Mouse (Mus musculus) frontal cortex, adult (tissue): Measurements from ENCODE around the gene 5730596B20Rik.

Source experiments
- ATAC-seq: cut with Nextera tagmentation; 2 replicates; pipeline ENCODE4 v1.9.2; 2017; ENCODE audit warnings: mild to moderate bottlenecking, moderate library complexity, mixed read lengths; ENCODE audit not compliant: low TSS enrichment

The 5730596B20Rik gene

GRCm38 (mm10) chr6:52175864-52176263, 1.4 kb upstream of the 5730596B20Rik start:
- ATAC-seq, result no peak

- ATAC-seq, result no peak
Observed at GRCm38 (mm10) chr6:52176391-52176790, 907 bp upstream of the 5730596B20Rik start.

- no peak for ATAC-seq
Observed at GRCm38 (mm10) chr6:52177806-52178205, 508 bp downstream of the 5730596B20Rik start.

DNA sequence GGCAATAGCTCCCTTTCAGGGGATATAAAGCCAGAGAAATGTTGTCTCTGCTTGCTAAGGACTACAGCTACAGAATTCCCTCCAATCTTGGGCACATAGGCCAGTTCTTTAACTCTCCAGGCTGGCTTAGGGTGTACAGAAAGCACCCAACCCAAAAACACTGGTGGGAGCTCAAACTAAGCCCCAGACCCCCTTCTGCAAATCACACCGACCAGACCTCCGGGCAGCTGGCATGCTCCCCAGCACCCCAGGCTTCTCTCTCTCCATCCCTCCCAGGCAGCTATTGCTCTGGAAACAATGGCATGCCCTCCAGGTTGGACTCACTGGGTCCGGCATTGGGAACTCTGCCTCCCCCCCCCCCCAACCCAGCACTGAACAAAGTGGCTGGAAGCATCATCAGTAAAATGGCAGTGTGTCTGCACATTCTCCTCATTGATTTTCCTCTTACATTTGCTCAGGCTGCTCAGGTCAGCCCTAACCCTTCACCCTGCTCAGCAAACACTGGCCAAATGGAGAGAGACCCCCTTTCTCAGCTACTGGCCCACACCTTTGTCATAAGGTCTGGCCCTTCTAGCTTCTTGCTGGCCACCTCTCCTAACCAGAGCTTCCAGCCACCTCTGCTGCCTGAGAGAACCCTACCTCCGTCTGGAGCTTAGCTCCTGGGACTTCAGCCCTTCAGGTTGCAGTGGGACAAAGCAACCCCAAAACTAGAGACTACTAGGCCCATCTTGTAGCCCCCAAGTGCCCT, 1.8 kb downstream of the 5730596B20Rik start:
- no peak for ATAC-seq

GRCm38 (mm10) chr6:52179690-52180089, 2.4 kb downstream of the 5730596B20Rik start:
- no peak for ATAC-seq

- no peak for ATAC-seq
Observed at GRCm38 (mm10) chr6:52180213-52180710, 3.0 kb downstream of the 5730596B20Rik start.

DNA sequence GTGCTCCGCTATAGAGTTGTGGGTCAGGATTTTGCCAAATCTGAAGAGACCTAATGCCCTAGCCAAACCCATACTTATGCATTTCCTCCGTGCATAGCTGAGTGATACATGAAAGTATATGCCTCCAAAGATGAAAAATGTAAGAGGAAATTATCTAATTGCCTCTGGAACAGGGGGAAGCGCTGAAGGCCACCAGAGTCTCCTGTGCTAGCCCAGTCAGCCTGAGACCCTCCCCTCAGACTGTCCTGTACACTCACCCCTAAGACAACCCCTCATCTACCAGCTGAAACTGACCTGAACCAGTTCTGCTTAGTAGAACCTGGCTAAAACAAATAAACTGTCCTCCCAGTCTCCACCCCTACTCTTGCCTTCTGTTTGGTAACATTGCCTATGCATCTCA, 3.4 kb downstream of the 5730596B20Rik start:
- no peak for ATAC-seq

GRCm38 (mm10) chr6:52182030-52182429, 4.7 kb downstream of the 5730596B20Rik start:
- ATAC-seq, result no peak

DNA sequence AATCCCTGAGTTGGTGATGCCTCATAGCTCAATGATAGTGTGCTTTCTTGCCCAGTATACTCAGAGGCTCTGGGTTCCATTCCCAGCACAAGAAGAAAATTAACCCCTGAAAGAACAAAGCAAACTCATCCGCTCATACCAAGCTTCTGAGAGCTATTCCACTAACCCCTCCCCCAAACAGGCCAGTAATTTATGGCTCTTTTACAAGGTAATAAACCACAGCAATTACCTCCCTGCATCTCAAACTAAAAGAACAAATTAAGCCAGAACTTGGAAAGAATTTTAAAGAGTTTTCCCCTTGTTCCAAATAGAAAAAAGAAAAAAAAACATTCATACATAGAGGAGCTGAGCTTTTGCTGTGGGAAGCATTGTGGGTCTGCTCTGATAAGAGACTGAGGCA, 5.5 kb downstream of the 5730596B20Rik start:
- ATAC-seq, result no peak

DNA sequence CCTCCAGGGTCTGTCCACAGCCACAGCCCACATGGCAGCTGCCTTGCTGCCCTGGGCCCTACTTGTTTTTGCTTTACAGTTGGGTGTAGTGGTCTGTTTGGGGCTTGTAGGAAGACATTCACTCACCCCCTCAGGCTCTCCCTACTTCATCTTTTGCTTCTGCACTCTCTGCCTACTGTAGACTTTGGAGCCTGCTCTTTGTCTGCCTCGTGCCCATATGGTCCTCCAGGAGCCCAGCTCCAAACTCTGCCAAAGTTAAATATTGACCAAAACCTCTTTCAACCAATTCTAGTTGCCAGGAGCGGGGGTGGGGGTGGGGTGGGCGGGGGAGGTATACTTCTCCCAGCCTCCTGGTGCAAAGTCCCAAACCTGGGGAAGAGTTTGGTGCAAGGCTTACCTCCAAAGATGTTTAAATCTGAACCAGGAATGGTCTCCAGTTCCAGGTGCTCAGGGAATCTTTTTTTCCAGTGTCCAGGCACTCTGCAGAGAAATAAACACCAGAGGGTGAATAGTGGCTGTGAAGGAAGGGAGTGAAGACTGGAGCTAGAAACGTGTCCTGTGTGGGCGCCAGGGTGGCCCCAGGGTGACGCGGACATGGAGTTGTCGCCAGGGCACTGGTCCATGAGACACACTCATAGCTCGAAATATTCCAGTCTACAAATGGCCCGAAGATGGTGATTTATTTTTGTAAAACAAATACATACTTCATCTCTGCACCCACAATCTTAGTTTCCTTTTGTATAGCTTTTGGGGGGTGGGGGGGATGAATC, 6.2 kb downstream of the 5730596B20Rik start:
- no peak for ATAC-seq

DNA sequence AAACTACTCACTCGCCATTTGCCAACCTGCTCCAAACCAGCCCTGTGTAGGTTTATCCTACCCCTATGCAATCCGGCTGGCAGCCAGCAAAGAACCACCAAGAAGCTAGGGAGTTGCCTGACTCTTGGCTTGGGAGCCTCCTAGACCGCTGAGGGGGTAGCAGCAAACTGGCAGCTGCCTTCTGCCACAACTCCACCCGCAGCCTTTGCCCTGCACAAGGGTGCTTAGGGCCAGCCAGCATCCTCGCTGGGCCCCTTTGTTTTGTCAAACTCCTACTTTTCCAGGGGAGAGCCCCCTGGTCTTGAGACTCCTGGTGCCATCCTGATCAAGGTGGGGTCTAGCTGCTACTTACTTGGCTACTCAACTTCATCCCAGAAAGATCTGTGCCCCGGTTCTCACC, 7.4 kb downstream of the 5730596B20Rik start:
- no peak for ATAC-seq

DNA sequence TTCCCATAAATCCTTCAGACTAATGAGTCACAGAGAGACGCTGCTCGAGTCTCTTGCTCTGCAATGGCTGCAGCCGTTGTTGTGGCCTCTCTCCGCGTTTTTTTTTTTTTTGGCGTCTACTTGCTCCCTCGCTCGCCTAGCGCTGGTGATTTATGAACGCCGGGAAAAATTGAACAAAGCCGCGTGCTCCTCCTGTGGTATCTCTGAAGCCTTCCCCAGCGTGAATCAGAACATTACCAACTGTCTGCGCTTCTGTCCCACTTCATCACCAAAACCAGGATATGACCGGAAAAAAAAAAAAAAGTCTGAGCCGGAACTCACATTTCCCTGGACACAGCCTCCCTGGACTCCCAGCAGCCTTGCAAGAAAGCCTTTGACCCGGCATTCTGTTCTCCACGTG, 7.9 kb downstream of the 5730596B20Rik start:
- ATAC-seq, result no peak

DNA sequence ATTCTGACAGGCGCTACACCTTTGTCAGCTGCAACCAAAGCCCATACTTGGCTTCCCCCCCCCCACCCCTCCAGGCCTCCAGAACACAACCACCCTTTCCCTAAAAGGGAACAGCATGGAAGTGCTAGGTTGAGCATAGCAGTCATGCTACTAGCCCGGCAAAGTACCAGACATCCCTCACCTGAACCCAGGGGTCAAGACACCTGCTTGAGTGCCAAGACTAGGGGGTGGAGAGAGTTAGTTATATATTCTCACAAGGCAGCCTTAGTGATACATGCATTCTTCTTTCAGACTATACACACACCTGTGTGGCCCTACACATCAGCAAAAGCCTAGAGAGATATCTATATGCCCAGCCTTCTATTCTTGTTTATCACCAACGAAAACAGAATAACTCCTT, 8.5 kb downstream of the 5730596B20Rik start:
- ATAC-seq, result no peak

- ATAC-seq, result no peak
Observed at GRCm38 (mm10) chr6:52186500-52186899, 9.2 kb downstream of the 5730596B20Rik start.

DNA sequence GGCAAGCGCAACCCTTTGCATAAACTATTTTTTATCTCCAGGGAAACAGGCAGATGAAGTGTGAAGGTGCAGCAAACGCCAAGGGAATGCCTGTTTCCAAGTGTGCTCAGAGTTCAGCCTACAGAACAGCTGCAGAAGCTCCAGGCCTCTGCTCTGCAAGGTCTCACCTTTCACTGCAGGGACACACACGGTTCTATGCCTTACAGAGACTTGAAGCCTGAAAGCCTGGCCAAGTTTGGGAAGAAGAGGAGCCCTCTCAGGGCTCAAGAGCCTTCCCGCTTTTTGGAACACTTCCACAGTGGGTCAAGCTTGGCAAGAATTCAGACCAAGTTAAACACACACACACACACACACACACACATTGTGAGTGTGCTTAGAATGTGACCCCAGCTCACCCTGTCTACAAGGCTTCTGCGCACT, 11.9 kb downstream of the 5730596B20Rik start:
- no peak for ATAC-seq

DNA sequence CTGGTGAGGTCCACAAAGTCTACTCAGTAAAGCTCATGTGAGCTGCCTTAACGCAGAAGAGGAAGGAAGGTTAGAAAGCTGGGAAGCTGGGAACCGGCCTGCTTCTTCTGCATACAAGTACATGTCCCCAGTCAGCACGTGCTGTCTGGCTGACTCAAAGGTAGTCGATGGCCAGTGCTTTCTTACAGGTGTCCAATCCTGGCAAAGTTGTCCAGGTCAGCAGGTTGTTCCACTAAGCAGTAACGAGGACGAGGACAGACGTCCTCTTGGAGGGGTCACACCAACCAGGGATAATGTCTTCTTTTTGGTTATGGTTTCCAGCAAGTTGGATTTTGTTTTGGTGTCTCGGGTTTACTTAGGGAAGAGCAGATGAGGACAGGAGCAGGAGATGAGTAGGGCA, 12.6 kb downstream of the 5730596B20Rik start:
- ATAC-seq, result no peak

GRCm38 (mm10) chr6:52190410-52190809, 13.1 kb downstream of the 5730596B20Rik start:
- ATAC-seq, result no peak

GRCm38 (mm10) chr6:52190906-52191810, 13.9 kb downstream of the 5730596B20Rik start, which contains the start of gene Hoxa4:
TSS of gene Hoxa4 (minus strand) at chr6:52191753.
- ATAC-seq, result no peak

DNA sequence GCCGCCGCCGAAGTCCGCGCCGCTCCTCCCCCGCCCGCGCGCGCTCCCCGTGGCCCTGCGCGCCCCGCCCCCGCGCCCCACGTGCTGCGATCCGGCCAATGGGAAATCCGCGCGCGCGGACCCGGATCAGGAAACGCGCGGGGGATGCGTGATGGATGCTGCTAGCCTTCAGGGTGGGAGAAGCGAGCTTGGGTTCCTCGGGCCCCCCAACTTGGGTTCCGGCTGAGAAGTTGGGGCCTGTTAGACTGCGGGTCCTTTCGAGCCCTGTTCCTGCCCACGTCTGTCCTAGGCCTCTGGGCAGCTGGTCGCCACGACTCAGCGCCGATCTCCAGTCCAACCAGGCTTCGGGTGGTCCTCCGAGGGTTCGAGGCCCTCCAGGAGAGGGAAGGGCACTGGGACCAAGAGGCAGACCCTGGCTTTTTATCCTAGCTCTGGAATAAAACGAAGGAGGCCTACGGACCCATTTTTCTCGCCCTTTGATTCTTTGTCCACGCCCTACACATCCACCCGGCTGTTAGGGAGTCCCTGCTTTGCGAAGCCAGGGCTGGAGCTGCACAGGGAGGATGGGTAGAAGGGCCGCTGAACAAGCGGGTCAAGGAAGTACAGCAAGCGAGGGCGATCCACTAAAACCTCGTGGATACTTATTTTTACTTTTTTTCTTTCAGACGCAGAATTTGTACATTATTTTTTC, 14.7 kb downstream of the 5730596B20Rik start:
- no peak for ATAC-seq

DNA sequence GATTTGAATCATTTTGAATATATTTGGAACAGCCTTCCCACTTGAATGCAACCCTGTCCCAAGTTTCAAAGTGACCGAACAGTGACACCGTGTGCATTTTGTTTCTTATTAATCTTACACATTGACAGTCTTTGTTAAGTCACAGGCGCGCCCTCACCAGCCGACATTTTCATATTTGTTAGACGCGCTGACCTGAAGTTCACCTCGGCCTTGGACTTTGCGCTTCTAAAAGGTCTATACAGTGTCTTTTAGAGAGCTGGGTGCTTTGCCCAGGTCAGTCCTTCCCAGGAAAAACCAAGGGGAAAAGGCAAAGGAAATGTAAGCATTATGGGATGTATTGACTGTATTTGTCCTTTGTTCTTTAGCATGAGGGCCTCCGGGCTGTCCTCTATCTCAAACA, 17.4 kb downstream of the 5730596B20Rik start:
- no peak for ATAC-seq

GRCm38 (mm10) chr6:52196811-52197210, 19.5 kb downstream of the 5730596B20Rik start:
- ATAC-seq, result no peak
